Comparison of ENCODE assay signal across 25 mouse cellular contexts in genomic region chr13:46943294-46943693, GRCm38 (mm10). TPM values are rescaled to one million over a fixed set of nuclear protein-coding genes. Genes with fewer than 3 reads are reported as not detected.
A peak's percentile ranks its signal among the peaks of the same experiment; 100 is the strongest.
DNase-seq lines count a peak whose midpoint lies in the region; ATAC-seq and TF ChIP-seq lines count a peak whose summit lies in the region.
"Had no signal": no experiment of that assay in that cellular context is flagged by ENCODE, and none has a peak within 500 bp of the region (broad histone marks: within the 10 kb centered on the region; RNA-seq: fewer than 3 reads in every experiment).

No protein-coding gene starts in this region.

- no peak overlapping the region for H3K4me3 ChIP-seq in midbrain, embryonic 10.5 days
- no peak overlapping the region for H3K4me3 ChIP-seq in midbrain, embryonic 11.5 days (ENCODE audit: low read depth, low read length)
- peak overlapping the region; percentile 63 for H3K4me3 ChIP-seq in ES-Bruce4 (ENCODE audit: low read depth, low read length)
- H3K4me3 ChIP-seq: forebrain, embryonic 10.5 days; forebrain, embryonic 13.5 days; gastrocnemius, adult 2 months; heart, embryonic 13.5 days; hindbrain, embryonic 12.5 days; intestine, embryonic 15.5 days had no signal

- no peak for TF ChIP-seq EP300 in ES-Bruce4 (IDR thresholded peaks at IDR 0.05; ENCODE audit: insufficient read depth, low read depth, low read length)

- no peak for ATAC-seq in midbrain, embryonic 11.5 days (ENCODE audit: low FRiP score)
- ATAC-seq: CD4-positive, CD25-positive, alpha-beta regulatory T cell, adult 4 months; forebrain, embryonic 13.5 days; forebrain, embryonic 16.5 days; hindbrain, embryonic 16.5 days; intestine, embryonic 15.5 days had no signal

- no peak overlapping the region for H3K4me2 ChIP-seq in midbrain, embryonic 11.5 days
- H3K4me2 ChIP-seq: forebrain, embryonic 13.5 days; heart, embryonic 13.5 days; hindbrain, embryonic 12.5 days; intestine, embryonic 15.5 days had no signal

- H3K27me3 ChIP-seq in midbrain, embryonic 10.5 days (ENCODE audit: low read depth, poor library complexity, severe bottlenecking) = no peaks in the 10 kb centered on the region
- H3K27me3 ChIP-seq in midbrain, embryonic 11.5 days (ENCODE audit: control insufficient read depth, insufficient read depth, low read length) = no peaks in the 10 kb centered on the region
- H3K27me3 ChIP-seq in ES-Bruce4 (ENCODE audit: control insufficient read depth, insufficient read depth, low read length, poor library complexity, severe bottlenecking) = no peaks in the 10 kb centered on the region
- H3K27me3 ChIP-seq: forebrain, embryonic 13.5 days; heart, embryonic 13.5 days; hindbrain, embryonic 12.5 days; intestine, embryonic 15.5 days had no signal

- no peaks in the 10 kb centered on the region for H3K9me3 ChIP-seq in midbrain, embryonic 10.5 days (replicated peaks)
- no peaks in the 10 kb centered on the region for H3K9me3 ChIP-seq in midbrain, embryonic 11.5 days (ENCODE audit: control insufficient read depth, low read length)
- no peaks in the 10 kb centered on the region; the same call in 1 of the 2 replicates for H3K9me3 ChIP-seq in ES-Bruce4 (replicated peaks; ENCODE audit: control insufficient read depth, insufficient read depth, low read length, poor library complexity, severe bottlenecking)
- H3K9me3 ChIP-seq: forebrain, embryonic 10.5 days; forebrain, embryonic 13.5 days; heart, embryonic 13.5 days; hindbrain, embryonic 12.5 days; intestine, embryonic 15.5 days had no signal

- H3K9ac ChIP-seq in midbrain, embryonic 11.5 days (ENCODE audit: low read length) = no peak overlapping the region
- peak overlapping the region; percentile 40; the same call in 1 of the 2 replicates for H3K9ac ChIP-seq in ES-Bruce4 (ENCODE audit: low read depth, poor library complexity, severe bottlenecking)
- H3K9ac ChIP-seq: forebrain, embryonic 13.5 days; heart, embryonic 13.5 days; hindbrain, embryonic 12.5 days; intestine, embryonic 15.5 days had no signal

- DNase-seq in midbrain, embryonic 10.5 days (ENCODE audit: low spot score) = no peak
- DNase-seq in midbrain, embryonic 11.5 days (ENCODE audit: low spot score, missing footprints) = no peak
- peak; percentile 92 for DNase-seq in R1 (ENCODE audit: low read depth, low spot score)
- DNase-seq in brain, adult 2 months (ENCODE audit: low read depth, low spot score) = peak; percentile 32
- no peak for DNase-seq in frontal cortex, postnatal 10 days (ENCODE audit: low spot score in 2 of 2)
- DNase-seq in right cerebral cortex, postnatal 36 days (ENCODE audit: low spot score in 2 of 2) = no peak
- DNase-seq: adrenal gland, adult 2 months; adrenal gland, postnatal 14 days; cerebellum, adult 18-20 months; cerebellum, adult 9-10 months; gastrocnemius, adult 2 months; gastrocnemius, postnatal 14 days; heart, adult 18-20 months; heart, postnatal 14 days; heart, postnatal 4 days; kidney, adult 11 months had no signal

- no peak for TF ChIP-seq POLR2A in ES-Bruce4 (IDR thresholded peaks at IDR 0.05; ENCODE audit: insufficient read depth, low read length)

- TF ChIP-seq CTCF in ES-Bruce4 (IDR thresholded peaks at IDR 0.05; ENCODE audit: low read depth, low read length) = no peak

- peaks cover 34% of the 10 kb centered on the region for H3K4me1 ChIP-seq in midbrain, embryonic 10.5 days
- H3K4me1 ChIP-seq in midbrain, embryonic 11.5 days (ENCODE audit: control insufficient read depth, insufficient read depth, low read length) = peaks cover 2% of the 10 kb centered on the region; the same call in 1 of the 2 replicates
- no peaks in the 10 kb centered on the region for H3K4me1 ChIP-seq in ES-Bruce4 (ENCODE audit: control insufficient read depth, insufficient read depth, low read length)
- H3K4me1 ChIP-seq: intestine, embryonic 15.5 days had no signal

- no peaks in the 10 kb centered on the region for H3K36me3 ChIP-seq in midbrain, embryonic 10.5 days
- H3K36me3 ChIP-seq in midbrain, embryonic 11.5 days (ENCODE audit: control insufficient read depth, insufficient read depth, low read length) = no peaks in the 10 kb centered on the region
- H3K36me3 ChIP-seq in ES-Bruce4 (ENCODE audit: control insufficient read depth, insufficient read depth, low read length, poor library complexity, severe bottlenecking) = no peaks in the 10 kb centered on the region
- H3K36me3 ChIP-seq: forebrain, embryonic 10.5 days; heart, embryonic 13.5 days; hindbrain, embryonic 12.5 days; intestine, embryonic 15.5 days had no signal

- peak overlapping the region; percentile 58; the same call in 1 of the 2 replicates for H3K27ac ChIP-seq in midbrain, embryonic 10.5 days (replicated peaks)
- H3K27ac ChIP-seq in midbrain, embryonic 11.5 days (ENCODE audit: low read depth, low read length) = no peak overlapping the region
- peak overlapping the region; percentile 81 for H3K27ac ChIP-seq in ES-Bruce4 (ENCODE audit: insufficient read depth, low read length)
- H3K27ac ChIP-seq: forebrain, embryonic 10.5 days; forebrain, embryonic 13.5 days; gastrocnemius, adult 2 months; heart, embryonic 13.5 days; hindbrain, embryonic 12.5 days; intestine, embryonic 15.5 days had no signal

RNA-seq across cellular contexts. Expression of gene Kif13a, which starts 13.6 kb away (rescaled TPM):
- 9.1 and 11.4 TPM in 2 replicates for polyA plus RNA-seq in midbrain, embryonic 10.5 days (2016; fragmentation: Nextera tagmentation; extraction: Ambion mirVana)
- 15.5 and 16.1 TPM in 2 replicates for polyA plus RNA-seq in midbrain, embryonic 11.5 days (2014; fragmentation: Nextera tagmentation; extraction: Ambion mirVana)
- 36.7 and 41.1 TPM in 2 replicates for polyA plus RNA-seq in ES-Bruce4 (2011; ENCODE audit: insufficient read depth, insufficient read length, low read depth, missing spikeins)

Comparison
In these comparisons a context has a peak if more than half of its experiments do, and no peak if none do; other contexts are left out.
1. DNase-seq: peak in R1 (single experiment) and brain, adult 2 months (single experiment); none in midbrain, embryonic 10.5 days (single experiment), midbrain, embryonic 11.5 days (single experiment), frontal cortex, postnatal 10 days (0 of 2) and right cerebral cortex, postnatal 36 days (0 of 2).